Mouse (Mus musculus) stomach, adult 2 months (tissue): ENCODE measurements around the gene Gm20916. TPM values are rescaled to one million over a fixed set of nuclear protein-coding genes. Genes with fewer than 3 reads are reported as not detected.

Source experiments
- polyA plus RNA-seq: library from polyadenylated mRNA; depleted of rRNA; stranded (reverse); fragments of >200 nt; gene quantifications from 2 replicates; pipeline ENCODE4 v1.2.3, GENCODE M21; 2012; rRNA removed

The Gm20916 gene
- not detected in 2 replicates for polyA plus RNA-seq

DNA sequence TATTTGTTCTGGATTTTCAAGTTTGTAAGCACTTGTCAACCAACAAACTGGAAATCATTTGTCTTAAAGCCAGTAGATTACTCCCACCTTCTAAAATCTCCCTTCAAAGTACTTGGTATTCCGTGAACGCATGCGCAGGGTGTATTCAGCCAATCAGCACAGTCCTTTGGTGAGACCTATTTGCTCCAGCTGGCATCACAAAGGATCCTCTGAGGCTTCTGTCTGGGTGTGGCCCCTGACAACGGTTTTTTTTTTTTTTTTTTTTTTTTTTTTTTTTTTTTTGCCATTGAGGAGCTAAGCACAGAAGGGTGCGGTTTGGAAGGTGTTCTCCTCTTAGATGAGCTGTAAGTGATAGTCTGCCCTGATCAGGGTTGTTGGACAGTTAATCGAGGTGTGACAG is at the start of gene Gm20916:
Gm20916 (plus strand) TSS at position 301 of the 400 bp plus-strand sequence.

Other genes with a start within 250 kb of the Gm20916 start
- gene Gm20917, start 168.4 kb upstream of the Gm20916 start, polyA plus RNA-seq: not detected in 2 replicates